Mouse (Mus musculus): ENCODE measurements around the gene Cpsf6. TPM values are rescaled to one million over a fixed set of nuclear protein-coding genes. Genes with fewer than 3 reads are reported as not detected.

Cpsf6 gene
- polyA plus RNA-seq, 2 experiments = 119 to 144 TPM

DNA sequence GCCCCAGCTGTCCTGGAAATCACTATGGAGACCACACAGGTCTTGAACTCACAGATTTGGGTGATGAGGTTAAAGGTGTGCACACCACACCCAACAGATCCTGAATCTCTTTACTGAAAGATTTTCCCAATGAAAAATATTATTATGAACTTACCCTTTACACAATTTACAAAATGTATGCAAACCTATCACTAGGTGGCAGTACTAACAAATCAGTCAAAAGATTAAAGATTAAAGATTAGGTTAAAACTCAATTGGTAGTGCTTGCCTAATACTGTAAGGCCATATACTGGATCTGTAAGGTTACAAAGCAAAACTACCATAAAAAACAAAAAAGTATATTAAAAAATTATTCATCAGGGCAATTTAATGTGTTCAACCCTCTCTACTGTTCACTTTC lies 41.9 kb downstream of the Cpsf6 start:
- no peak overlapping the region for H3K27ac ChIP-seq (replicated peaks; ENCODE audit: low read depth, low read length)
- peaks cover under 1% of the 10 kb centered on the region; the same call in 1 of the 2 replicates for H3K36me3 ChIP-seq (ENCODE audit: control insufficient read depth, insufficient read depth, low read length)
- no peak for DNase-seq (ENCODE audit: low spot score)

GRCm38 (mm10) chr10:117335649-117336048 lies 44.2 kb downstream of the Cpsf6 start:
- no peak overlapping the region for H3K4me3 ChIP-seq (replicated peaks; ENCODE audit: low read length)
- H3K4me2 ChIP-seq (replicated peaks; ENCODE audit: low read depth, low read length, severe bottlenecking) = no peak overlapping the region
- TF ChIP-seq POLR2A (IDR thresholded peaks at IDR 0.05; ENCODE audit: borderline replicate concordance, extremely low read depth, insufficient read depth, insufficient read length) = no peak
- no peaks in the 10 kb centered on the region for H3K27me3 ChIP-seq (ENCODE audit: control insufficient read depth, insufficient read depth, low read length)
- no peak for DNase-seq (ENCODE audit: low spot score)
- no peak overlapping the region for H3K9ac ChIP-seq (ENCODE audit: low read depth, low read length, severe bottlenecking)
- H3K36me3 ChIP-seq (ENCODE audit: control insufficient read depth, insufficient read depth, low read length) = no peaks in the 10 kb centered on the region; the same call in 1 of the 2 replicates
- H3K27ac ChIP-seq (replicated peaks; ENCODE audit: low read depth, low read length) = no peak overlapping the region
- WGBS = 35% methylated on average over 4 of the region's 4 CpGs
- 0 out of 2 replicates have a peak, but pooled peaks cover 2% of the 10 kb centered on the region for H3K4me1 ChIP-seq (ENCODE audit: control insufficient read depth, insufficient read depth, low read length)
- ATAC-seq (ENCODE audit: low FRiP score, low read depth) = no peak; the same call in 1 of the 2 replicates
- no peaks in the 10 kb centered on the region for H3K9me3 ChIP-seq (ENCODE audit: control insufficient read depth, low read length)

More for the DNA sequence above, 41.9 kb downstream of the Cpsf6 start:
- Histone ChIP-seq H3K9ac (ENCODE audit: low read depth, low read length, severe bottlenecking) (no peak overlapping the region), H3K4me2 (replicated peaks; ENCODE audit: low read depth, low read length, severe bottlenecking) (no peak overlapping the region), H3K4me3 (replicated peaks; ENCODE audit: low read length) (no peak overlapping the region), H3K4me1 (ENCODE audit: control insufficient read depth, insufficient read depth, low read length) (0 out of 2 replicates have a peak, but pooled peaks cover 2% of the 10 kb centered on the region), H3K9me3 (ENCODE audit: control insufficient read depth, low read length) (no peaks in the 10 kb centered on the region), H3K27me3 (ENCODE audit: control insufficient read depth, insufficient read depth, low read length) (no peaks in the 10 kb centered on the region)
- ATAC-seq (ENCODE audit: low FRiP score, low read depth) = no peak
- no peak for TF ChIP-seq POLR2A (IDR thresholded peaks at IDR 0.05; ENCODE audit: borderline replicate concordance, extremely low read depth, insufficient read depth, insufficient read length)

- ATAC-seq (ENCODE audit: low FRiP score, low read depth) (no peak), DNase-seq (ENCODE audit: low spot score) (no peak)
- TF ChIP-seq POLR2A (IDR thresholded peaks at IDR 0.05; ENCODE audit: borderline replicate concordance, extremely low read depth, insufficient read depth, insufficient read length) = no peak
- Histone ChIP-seq H3K4me2 (replicated peaks; ENCODE audit: low read depth, low read length, severe bottlenecking) (no peak overlapping the region), H3K4me3 (replicated peaks; ENCODE audit: low read length) (no peak overlapping the region), H3K27ac (replicated peaks; ENCODE audit: low read depth, low read length) (no peak overlapping the region), H3K9me3 (ENCODE audit: control insufficient read depth, low read length) (no peaks in the 10 kb centered on the region), H3K27me3 (ENCODE audit: control insufficient read depth, insufficient read depth, low read length) (no peaks in the 10 kb centered on the region), H3K9ac (ENCODE audit: low read depth, low read length, severe bottlenecking) (no peak overlapping the region), H3K36me3 (ENCODE audit: control insufficient read depth, insufficient read depth, low read length) (no peaks in the 10 kb centered on the region), H3K4me1 (ENCODE audit: control insufficient read depth, insufficient read depth, low read length) (0 out of 2 replicates have a peak, but pooled peaks cover 2% of the 10 kb centered on the region)
- WGBS = 78% methylated on average over 5 of the region's 5 CpGs
These were observed 49.3 kb downstream of the Cpsf6 start for GRCm38 (mm10) chr10:117330521-117330920.

DNA sequence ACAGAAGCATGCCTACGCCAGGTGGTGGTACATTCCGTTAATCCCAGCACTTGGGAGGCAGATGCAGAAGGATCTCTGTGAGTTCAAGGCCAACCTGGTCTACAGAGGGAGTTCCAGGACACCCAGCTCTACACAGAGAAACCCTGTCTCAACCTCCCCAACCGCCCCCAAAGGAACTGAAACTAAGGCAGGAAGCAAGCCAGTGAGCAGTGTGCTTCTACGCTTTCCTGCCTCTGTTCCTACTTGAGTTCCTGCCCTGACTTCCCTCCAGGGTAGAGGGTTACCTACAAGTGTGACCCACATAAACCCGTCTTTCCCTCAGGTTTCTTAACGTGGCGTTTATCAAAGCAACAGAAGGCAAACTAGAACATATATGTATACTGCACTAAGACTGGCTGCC lies 56.0 kb downstream of the Cpsf6 start:
- Histone ChIP-seq H3K9me3 (ENCODE audit: control insufficient read depth, low read length) (no peaks in the 10 kb centered on the region), H3K36me3 (ENCODE audit: control insufficient read depth, insufficient read depth, low read length) (no peaks in the 10 kb centered on the region), H3K27ac (replicated peaks; ENCODE audit: low read depth, low read length) (no peak overlapping the region), H3K27me3 (ENCODE audit: control insufficient read depth, insufficient read depth, low read length) (no peaks in the 10 kb centered on the region), H3K9ac (ENCODE audit: low read depth, low read length, severe bottlenecking) (no peak overlapping the region), H3K4me3 (replicated peaks; ENCODE audit: low read length) (no peak overlapping the region), H3K4me1 (ENCODE audit: control insufficient read depth, insufficient read depth, low read length) (no peaks in the 10 kb centered on the region), H3K4me2 (replicated peaks; ENCODE audit: low read depth, low read length, severe bottlenecking) (no peak overlapping the region)
- ATAC-seq (ENCODE audit: low FRiP score, low read depth) (no peak), DNase-seq (ENCODE audit: low spot score) (no peak)
- no peak for TF ChIP-seq POLR2A (IDR thresholded peaks at IDR 0.05; ENCODE audit: borderline replicate concordance, extremely low read depth, insufficient read depth, insufficient read length)
- 83% methylated on average over 7 of the region's 7 CpGs for WGBS

GRCm38 (mm10) chr10:117322630-117323029 lies 57.2 kb downstream of the Cpsf6 start:
- no peaks in the 10 kb centered on the region for H3K9me3 ChIP-seq (ENCODE audit: control insufficient read depth, low read length)
- ATAC-seq (ENCODE audit: low FRiP score, low read depth) (no peak), DNase-seq (ENCODE audit: low spot score) (no peak)
- no peak overlapping the region for H3K9ac ChIP-seq (ENCODE audit: low read depth, low read length, severe bottlenecking)
- TF ChIP-seq POLR2A (IDR thresholded peaks at IDR 0.05; ENCODE audit: borderline replicate concordance, extremely low read depth, insufficient read depth, insufficient read length) = no peak
- no peak overlapping the region for H3K4me3 ChIP-seq (replicated peaks; ENCODE audit: low read length)
- WGBS = 95% methylated on average over 5 of the region's 5 CpGs
- H3K4me1 ChIP-seq (ENCODE audit: control insufficient read depth, insufficient read depth, low read length) = no peaks in the 10 kb centered on the region
- H3K36me3 ChIP-seq (ENCODE audit: control insufficient read depth, insufficient read depth, low read length) = no peaks in the 10 kb centered on the region
- no peaks in the 10 kb centered on the region for H3K27me3 ChIP-seq (ENCODE audit: control insufficient read depth, insufficient read depth, low read length)
- H3K4me2 ChIP-seq (replicated peaks; ENCODE audit: low read depth, low read length, severe bottlenecking) = no peak overlapping the region
- no peak overlapping the region for H3K27ac ChIP-seq (replicated peaks; ENCODE audit: low read depth, low read length)

- no peak overlapping the region for H3K9ac ChIP-seq (ENCODE audit: low read depth, low read length, severe bottlenecking)
- DNase-seq (ENCODE audit: low spot score) (no peak), ATAC-seq (ENCODE audit: low FRiP score, low read depth) (no peak)
- H3K4me1 ChIP-seq (ENCODE audit: control insufficient read depth, insufficient read depth, low read length) = no peaks in the 10 kb centered on the region
- H3K27ac ChIP-seq (replicated peaks; ENCODE audit: low read depth, low read length) = no peak overlapping the region
- TF ChIP-seq POLR2A (IDR thresholded peaks at IDR 0.05; ENCODE audit: borderline replicate concordance, extremely low read depth, insufficient read depth, insufficient read length) = no peak
- no peak overlapping the region for H3K4me3 ChIP-seq (replicated peaks; ENCODE audit: low read length)
- no peaks in the 10 kb centered on the region for H3K36me3 ChIP-seq (ENCODE audit: control insufficient read depth, insufficient read depth, low read length)
- WGBS = 84% methylated on average over 3 of the region's 3 CpGs
- no peaks in the 10 kb centered on the region for H3K27me3 ChIP-seq (ENCODE audit: control insufficient read depth, insufficient read depth, low read length)
- H3K9me3 ChIP-seq (ENCODE audit: control insufficient read depth, low read length) = no peaks in the 10 kb centered on the region
- H3K4me2 ChIP-seq (replicated peaks; ENCODE audit: low read depth, low read length, severe bottlenecking) = no peak overlapping the region
These were observed 59.2 kb downstream of the Cpsf6 start for GRCm38 (mm10) chr10:117320571-117320981.
